Mouse (Mus musculus) retina, adult 2 months (tissue): ENCODE measurements around the gene Prickle1.

Experiments used
- DNase-seq: peaks from one replicate; pipeline ENCODE4 v3.0.0-alpha.2; 2012; ENCODE audit warnings: low read depth, low spot score

The Prickle1 gene

DNA sequence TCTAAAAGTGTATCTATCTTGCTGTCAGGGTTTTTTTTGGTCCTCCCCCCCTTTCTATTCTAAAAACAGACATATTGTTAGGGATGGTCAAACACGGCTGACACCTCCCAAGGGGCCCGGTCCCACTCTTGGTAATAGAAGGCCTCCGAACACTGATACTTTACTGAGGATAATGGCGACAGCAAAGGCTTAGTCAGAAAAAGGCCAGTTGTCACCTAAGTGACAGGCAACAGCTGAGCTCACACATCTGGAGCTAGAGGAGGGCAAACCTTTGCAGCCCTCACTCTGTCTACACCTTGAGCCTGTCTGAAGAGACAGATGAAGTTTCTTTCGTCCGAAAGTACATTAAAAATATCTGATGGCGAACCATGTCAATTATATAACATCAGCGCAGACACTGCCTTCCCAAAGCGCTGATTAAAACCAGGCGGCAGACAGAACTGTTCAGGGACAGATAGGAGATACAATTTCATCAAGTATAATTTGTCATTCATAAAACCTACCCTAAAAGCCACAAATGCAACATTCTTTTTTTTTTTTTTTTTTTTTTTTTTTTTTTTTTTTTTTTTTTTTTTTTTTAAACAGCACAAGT lies 1.3 kb downstream of the Prickle1 start:
- no peak for DNase-seq

DNA sequence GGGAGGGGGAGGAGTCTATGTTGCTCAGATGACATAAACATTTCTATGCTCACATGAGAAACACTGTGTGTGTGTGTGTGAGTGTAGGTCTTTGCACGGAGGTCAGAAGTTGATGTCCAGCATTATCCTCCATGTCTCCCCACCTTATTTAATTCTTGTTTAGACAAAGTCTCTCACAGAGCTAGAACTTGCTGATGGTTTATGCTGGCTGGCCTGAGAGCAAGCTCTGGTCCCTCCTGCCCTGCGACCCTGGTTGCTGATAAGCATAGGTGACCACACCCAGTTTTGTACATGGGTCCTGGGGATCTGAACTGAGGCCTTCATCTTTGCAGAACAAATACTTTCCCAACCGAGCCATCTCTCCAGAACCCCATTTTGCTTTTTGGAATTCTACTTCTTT lies 3.1 kb downstream of the Prickle1 start:
- DNase-seq = no peak

DNA sequence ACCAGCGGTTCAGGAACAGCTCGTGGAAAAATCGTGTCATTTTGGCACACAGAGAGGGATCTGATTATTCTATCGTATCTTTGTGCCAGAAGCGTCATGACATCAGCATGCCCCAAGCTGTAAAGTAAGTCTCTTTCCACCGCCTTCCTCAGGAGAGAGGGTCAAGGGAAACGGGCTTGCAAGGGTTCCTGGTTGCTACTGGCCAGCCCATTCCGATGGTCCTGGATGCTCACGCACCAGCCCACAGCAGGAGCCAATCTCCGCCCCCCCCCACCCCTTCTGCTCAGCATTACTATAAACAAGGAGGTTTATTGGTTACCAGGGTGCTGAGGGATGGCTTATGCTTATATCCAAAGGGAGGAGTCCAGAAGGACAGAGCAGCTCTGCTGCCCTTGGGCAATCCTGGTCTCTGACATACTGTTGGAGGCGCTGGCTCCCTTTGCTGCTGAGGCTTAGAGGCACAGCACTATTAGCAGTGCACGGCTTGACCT lies 3.8 kb downstream of the Prickle1 start:
- peak; percentile 65 for DNase-seq

DNA sequence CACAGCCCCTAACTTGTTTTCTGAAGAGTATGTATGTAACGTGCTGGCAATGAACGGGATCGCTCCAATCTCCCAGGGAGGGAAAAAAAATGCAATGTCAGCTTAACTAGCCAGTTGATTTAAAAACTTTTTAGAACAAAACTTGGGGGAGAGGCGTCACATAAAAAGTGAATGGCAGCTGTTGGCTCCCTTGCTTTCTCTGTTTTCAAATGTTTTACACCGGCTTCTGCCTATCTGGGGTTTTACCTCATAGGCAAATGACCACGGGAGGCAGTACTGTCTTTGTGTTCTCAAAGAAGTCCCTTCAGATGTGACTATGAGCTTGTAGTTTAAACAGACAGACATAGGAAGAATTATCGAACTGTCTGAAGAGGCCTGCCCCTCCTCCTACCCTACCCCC lies 4.3 kb downstream of the Prickle1 start:
- no peak for DNase-seq

DNA sequence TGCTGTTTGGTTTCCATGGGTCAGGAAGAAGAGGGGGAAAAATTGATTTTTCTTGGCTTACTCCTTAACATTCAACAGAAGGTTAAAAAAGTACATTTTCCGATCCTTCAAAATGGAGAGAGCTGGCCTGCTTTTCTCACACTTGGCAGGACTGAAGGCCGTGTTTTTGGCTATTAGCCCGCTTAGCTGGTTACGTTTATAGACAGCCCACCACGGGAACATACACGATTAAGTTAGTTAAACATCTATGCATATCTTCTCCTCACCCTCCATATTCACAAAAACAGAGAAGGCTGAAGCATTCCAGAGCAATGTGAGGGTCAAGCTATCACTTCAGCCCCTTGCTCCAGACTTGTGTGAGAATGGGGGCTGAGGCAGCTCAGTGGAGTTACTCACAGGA lies 7.3 kb downstream of the Prickle1 start:
- DNase-seq = no peak

DNA sequence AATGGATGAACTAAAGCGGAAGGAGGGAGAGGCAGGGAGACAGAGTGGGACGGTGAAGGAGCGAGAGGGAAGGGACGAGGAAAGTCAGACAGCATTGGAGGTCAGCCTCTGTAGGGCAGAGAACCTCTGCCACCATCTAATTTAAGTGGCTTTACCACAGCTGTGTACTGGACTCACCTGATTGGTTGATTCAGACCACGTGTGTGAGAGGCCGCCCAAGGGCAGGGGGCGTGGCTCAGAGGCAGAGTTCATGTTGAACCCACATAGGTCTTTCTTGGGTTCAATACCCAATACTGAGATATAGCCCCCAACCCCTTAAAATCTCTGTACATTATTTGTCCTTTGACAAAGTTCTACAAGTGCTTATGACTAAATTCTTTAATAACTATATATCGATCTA lies 8.0 kb downstream of the Prickle1 start:
- no peak for DNase-seq

DNA sequence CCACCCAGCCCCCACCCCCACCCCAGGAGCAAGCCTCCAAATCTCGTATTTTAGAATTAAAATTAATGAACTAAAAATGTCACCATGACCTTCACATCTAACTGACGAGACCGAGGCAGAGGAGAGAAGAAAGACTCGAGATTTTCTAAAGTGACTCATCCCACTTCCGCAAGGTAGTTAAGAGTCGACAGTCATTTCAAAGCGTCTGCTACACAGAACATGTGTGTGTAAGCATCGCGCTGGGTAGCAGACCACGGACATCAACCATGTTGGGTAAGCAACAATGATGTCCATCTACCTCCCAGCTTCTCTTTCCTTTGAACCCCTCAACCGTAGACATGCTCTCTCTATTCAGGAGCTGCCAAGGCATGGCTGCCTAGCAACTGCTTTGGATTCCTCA lies 12.6 kb downstream of the Prickle1 start:
- DNase-seq = no peak

DNA sequence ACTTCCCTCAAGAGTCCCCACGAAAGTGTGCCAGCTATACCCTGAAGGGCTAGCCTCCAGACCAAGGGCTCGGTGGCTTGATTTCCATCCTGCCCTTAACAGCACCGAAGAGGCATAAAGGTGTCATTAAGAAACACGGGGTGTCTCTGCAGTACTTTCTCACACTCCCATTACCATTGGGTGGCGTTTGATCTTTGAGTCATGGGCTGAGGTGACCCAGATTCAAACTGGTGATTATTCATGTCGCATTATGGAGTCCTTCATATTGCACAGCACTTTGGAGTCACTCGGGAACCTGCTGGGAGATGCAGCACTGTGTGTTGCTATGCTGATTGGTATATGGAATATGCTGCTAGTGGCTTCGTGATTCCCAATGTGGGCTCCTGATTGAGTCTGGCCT lies 14.0 kb downstream of the Prickle1 start:
- no peak for DNase-seq

DNA sequence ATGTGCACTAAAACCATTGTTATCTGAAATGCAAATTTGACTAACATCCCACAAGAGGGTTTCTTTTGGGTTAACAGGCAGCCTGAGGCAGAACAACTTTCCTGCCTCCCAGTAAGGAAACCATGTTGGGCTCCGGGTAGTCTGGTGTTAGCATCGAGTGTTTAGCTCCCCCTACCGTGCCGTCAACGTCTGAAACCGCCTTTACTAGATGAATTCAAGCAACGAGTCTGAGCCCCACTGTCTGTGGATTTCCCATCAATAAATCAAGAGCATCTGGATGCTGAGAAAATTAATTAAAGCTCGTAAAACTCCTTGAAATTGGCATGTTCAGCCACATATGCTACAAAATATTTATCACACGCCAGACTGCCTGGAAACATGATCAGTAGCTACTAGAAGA lies 15.8 kb downstream of the Prickle1 start:
- no peak for DNase-seq

DNA sequence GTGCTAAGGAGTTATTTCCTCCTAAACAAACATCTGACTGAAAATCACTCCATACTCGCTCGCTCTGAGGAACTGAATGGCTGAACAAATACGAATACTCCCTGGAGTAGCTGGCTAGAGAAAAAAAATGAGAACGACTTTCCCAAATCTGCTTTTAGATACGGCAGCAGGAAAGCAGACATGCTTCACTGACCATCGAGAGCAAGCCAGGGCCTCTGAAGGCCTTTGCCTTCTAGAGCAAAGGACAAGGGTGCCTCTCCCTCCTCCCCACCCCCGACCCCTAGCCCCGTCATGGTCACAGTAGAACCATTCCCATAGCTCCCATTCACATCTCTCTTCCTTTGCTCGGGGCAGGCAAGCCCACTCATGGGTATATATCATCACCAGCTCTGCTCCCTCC lies 16.6 kb downstream of the Prickle1 start:
- no peak for DNase-seq

DNA sequence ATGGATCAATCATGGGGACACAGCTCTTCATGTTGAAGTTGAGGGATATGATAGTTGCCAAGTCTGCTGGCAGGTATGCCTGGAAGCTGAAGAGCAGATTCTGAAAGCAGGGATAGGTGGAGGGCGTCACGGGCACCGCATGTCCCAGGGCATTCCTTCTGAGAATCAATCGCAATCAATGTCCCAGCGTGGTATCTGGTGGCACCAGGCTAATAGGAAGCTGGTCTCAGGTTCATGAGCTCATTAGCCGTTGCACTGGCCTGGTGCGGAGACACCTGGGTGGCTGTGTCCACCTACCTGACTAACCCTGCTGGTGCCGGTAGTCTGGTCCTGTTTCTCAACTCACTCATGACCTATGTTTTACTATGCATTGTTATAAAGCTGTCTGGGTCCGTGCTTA lies 19.3 kb downstream of the Prickle1 start:
- DNase-seq = no peak

DNA sequence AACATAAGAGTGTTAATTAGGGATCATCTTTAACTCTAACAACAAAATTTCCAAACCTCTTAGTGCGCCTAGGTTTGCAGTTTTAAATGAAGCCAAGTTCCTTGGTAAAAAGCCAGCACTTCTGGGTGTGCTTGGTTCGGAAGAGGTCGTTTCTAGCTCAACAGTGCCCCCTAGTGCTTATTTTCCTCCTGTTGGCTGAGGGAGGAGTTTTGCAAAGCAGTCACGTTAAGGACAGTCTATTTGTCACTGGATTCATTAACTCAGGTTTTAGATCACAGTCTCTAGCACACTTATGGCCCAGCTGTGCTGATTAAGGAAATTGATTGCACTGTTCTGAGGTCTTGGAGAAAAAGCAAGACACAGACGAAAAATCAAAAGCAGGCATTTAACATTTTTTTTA lies 19.8 kb downstream of the Prickle1 start:
- DNase-seq = peak; percentile 77

DNA sequence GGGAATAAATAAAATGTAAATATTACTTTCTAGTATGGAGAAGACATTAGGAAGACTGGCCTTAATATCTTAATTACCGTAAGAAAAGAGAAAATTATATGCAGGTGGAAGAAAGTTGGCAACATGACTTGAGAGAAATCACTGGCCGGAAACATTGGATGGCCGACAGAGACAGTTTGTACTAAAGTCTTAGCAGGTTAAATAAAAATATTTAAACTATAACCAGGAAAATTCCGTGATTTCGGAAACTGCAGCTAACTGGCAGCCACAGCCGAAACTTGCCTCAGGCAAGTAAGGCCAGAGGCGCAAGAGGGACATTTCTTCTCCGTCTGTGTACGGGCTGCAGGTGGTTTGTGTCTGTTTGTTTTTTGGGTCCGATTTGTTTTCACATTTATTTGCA lies 22.8 kb downstream of the Prickle1 start:
- no peak for DNase-seq

DNA sequence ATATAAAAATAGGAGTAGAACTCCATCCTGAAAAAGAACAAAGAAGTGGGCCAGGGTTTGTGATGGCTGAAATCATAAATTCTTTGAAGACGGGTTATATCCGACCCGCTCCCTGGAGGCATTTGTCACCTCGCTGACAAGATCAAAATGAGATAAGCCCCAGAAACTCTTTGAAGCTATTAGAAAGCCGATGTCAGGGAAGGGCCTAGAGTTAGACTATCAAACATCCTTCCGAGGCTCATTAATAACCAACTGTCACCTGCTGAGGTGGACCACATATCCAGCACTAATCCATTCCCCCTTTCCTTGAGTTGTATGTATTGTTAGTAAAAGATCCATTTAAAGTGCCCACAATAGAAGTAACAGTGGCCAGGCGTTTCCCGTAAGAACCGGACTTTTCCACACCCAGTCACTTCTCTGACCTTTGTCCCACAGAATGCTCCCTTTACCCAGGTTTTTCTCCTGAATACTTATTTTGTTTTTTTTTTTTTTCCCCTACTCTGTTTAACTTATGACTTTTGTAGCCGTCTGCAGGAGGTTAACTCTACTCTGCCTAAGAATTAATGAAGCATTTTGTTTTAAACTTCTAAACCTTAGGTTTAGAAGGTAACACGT lies 24.7 kb downstream of the Prickle1 start:
- DNase-seq = no peak

DNA sequence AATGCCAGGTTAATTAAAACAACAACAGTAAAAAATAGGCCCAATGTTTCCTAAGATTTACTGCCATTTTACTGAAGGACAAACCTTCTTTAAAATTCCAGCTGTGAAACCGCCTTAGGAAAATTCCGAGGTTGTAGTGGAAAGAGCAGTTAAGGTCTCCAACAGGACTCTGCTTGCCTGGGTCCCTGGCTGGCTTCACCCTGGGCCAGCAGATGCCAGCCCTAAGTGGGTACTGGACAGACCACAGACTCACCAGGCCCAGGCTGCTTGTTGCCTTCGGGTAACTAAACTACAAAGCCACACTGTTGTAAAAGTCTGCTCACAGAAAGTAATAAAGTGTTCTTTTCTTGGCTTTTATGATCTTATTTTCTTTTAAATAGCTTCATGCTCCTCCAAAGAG lies 26.8 kb downstream of the Prickle1 start:
- DNase-seq = no peak

DNA sequence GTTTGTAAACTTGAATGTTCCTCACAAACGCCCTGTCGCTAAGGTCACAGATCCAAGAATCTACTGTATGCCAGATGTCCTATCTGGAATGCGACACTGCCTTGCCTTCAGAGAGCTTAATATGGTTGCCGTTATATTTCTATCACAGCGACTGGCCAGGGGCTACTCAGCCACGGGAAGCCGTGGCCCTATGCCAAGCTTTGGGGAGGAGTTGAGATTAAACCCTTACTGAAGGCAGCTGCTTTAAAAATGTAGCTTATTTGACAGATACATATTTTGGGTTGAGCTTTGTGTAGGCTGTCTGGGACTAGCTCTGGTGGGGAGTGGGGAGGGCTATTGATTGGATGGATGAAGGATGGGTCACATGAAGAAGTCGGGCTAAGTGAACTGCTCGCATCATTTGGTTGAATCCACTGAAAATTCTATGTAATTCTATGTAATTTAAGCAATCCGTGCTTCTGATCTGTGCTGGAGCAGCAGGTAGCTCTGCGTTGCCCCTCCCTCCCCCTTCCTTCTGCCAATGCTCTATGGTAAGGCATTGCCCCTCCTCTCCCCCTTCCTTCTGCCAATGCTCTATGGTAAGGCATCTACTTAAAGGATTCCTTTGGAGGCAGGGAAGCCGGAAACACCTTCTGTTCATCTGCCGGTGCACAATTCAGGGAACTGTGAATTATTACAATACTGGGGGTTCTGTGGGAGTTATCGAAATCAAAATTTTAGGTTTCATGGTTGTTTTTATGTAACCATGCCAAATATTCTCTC lies 28.0 kb downstream of the Prickle1 start:
- DNase-seq = no peak

DNA sequence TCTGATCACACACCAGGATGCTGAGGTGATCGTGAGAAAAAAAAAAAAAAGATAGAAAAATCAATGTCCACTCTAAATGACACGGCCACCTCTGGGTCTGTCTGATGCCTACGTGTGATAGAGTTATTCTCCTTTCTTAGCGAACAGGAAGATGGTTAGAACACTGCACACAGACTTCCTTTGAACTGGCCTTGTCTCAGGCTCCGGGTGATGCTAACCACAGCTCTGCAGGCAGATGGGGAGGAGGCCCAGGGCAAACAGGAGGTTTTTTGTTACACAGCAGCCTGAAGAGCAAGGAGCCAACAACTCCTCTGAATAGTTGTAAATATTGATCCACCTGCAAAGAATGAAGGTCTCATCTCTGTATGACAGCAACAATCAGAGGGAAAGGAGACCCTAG lies 32.2 kb downstream of the Prickle1 start:
- DNase-seq = no peak

DNA sequence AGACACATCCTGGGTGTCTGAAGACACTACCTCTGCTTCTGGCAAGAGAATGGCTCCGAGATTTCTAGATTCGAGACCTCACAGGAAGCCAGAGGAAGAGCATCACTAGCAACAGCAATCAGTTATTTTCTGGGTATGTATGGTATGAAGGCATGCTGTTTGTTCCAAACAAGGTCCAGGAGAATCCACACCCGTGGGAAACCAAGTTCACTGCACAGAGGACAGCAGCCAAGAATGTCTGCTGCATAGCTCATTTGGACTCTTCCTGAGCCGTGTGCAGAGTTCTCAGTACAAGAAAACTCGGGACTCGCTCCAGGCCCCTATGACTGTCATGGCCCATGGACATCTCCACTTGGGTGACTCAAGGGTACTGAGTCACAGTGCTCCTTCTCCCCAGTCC lies 34.2 kb downstream of the Prickle1 start:
- DNase-seq = no peak

DNA sequence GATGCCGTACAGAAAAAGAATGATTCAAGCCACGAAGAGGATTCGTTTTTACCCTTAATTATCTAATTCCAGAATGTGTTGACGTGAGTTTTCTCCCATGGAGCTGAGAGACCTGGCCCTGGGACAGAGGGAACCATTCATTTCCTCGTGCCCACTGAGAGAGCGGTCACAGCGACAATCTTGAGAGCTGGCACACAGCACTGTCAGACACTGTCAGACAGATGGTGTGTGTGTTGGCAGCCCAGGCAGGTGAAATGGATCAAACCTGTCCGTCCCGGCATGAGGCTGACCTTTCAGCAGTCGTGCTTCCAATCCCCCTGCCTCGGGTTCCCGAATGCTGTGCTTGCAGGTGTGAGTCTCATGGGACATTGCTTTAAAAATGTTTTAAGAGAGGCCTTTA lies 37.3 kb downstream of the Prickle1 start:
- DNase-seq = no peak

DNA sequence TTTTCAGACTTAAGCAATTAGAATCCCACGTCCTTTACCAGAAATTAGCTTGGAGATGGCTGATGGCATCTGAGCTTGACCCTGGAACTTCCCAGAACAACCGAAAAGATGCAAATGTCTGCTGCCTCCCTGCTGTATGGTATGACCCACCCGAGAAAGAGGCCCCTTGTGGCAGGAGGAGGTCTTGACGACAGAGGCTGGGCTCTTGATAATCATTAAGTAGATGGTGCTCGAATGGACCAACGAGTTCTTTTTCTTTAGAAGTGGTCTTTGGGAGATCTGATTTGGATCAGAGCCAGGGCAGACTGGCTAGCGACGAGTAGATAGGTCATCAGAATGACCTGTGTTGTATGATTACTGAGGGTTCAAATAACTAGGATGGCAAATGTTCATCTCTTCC lies 40.0 kb downstream of the Prickle1 start:
- no peak for DNase-seq

DNA sequence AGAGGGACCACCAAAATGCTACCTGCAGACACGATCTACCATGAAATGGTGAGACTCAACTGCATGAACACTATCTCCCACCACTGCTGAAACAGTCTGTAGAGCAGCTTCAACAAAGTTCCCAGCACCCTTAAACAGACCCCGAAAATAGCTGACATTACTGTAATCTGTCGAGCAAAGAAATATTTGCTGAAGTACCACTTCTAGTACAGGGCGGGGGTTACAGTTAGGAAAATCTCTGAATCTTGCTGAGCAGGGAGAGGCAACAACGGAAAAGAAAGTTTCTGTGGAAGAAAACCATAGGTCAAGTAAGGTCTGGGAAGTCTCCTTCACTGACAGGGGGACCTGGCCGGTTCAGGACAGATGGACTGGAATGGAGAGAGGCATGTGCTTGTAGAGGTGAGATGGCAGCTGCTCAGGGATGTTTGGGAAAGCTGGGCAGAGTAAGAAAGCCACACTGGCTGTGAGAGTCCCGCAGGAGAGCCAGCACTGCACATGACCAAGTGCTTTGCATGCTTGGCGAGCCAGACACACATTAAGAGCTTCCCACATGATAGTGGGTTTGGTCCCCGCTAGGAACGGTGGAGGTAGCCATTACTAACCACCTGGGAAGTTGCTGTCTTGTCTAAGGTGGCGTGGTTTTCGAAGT lies 41.4 kb downstream of the Prickle1 start:
- DNase-seq = no peak

DNA sequence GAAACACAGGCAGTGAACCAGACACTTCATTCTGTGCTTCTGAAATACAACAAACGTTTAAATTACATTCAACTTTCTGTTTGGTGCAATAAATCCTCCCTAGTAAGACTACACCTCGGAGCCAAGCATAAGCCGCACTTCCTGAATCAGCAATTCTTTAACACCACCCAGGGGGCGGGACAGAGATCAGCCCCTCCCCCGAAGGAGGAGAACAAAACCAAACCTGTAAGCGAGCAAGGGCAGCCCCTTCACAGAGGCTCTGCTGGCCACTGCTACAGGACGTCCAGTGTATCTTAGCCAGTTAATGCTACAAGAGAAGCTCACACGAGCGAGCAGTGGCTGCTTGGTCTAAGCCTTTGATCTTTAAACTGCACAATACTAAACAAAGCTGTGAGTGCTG lies 43.5 kb downstream of the Prickle1 start:
- peak; percentile 57 for DNase-seq

DNA sequence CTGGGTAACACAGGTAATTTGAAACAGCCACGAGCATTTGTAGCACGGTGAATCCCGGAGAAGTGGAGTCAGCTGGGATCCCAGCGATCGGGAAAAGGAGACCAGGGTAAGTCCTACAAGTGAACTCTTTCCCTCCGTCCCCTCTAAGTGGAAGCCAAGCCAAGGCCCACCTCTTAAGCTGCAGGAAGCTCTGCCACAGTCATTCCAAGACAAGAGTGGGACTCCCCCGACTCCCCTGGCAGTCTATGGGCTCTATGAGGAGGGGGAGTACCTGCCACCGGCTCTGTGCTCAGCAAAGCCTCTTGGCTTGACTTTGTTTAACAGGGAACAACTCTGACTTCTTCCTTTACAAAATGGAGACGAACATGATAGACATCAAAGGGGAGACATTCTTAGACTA lies 47.4 kb downstream of the Prickle1 start:
- no peak for DNase-seq
